Mouse (Mus musculus): ENCODE measurements at regions not wholly inside any gene's neighbourhood (a gene's known extent, or its start where the extent isn't known, plus 50 kb on each side); places are given as distances from the start of the nearest gene placed in this dataset.

- no peak for TF ChIP-seq CTCF (IDR thresholded peaks at IDR 0.05; ENCODE audit: low read depth)
- Histone ChIP-seq H3K4me3 (ENCODE audit: low read depth, low read length) (no peak overlapping the region), H3K27ac (ENCODE audit: low read depth, low read length) (no peak overlapping the region), H3K27me3 (replicated peaks; ENCODE audit: control insufficient read depth, insufficient read depth, low read length) (no peaks in the 10 kb centered on the region), H3K36me3 (ENCODE audit: control insufficient read depth, insufficient read depth) (no peaks in the 10 kb centered on the region), H3K4me2 (replicated peaks; ENCODE audit: low read depth) (no peak overlapping the region), H3K9me3 (ENCODE audit: control insufficient read depth) (no peaks in the 10 kb centered on the region), H3K4me1 (replicated peaks; ENCODE audit: control insufficient read depth, insufficient read depth, low read length) (no peaks in the 10 kb centered on the region), H3K9ac (ENCODE audit: low read depth, low read length) (no peak overlapping the region)
- 69% methylated on average over 1 of the region's 1 CpGs for WGBS
- no peak for ATAC-seq
Measured at GRCm38 (mm10) chr15:56024705-56025104, 1452.7 kb downstream of the Slc22a22 start.

- WGBS: 77% methylated on average over 5 of the region's 5 CpGs
- no peaks in the 10 kb centered on the region for H3K27me3 ChIP-seq (replicated peaks; ENCODE audit: control insufficient read depth, insufficient read depth, low read length)
- no peak overlapping the region for H3K4me2 ChIP-seq (replicated peaks; ENCODE audit: low read depth)
- H3K9ac ChIP-seq (ENCODE audit: low read depth, low read length): no peak overlapping the region
- H3K9me3 ChIP-seq (ENCODE audit: control insufficient read depth): no peaks in the 10 kb centered on the region
- TF ChIP-seq CTCF (IDR thresholded peaks at IDR 0.05; ENCODE audit: low read depth): no peak
- H3K4me1 ChIP-seq (replicated peaks; ENCODE audit: control insufficient read depth, insufficient read depth, low read length): no peaks in the 10 kb centered on the region
- H3K36me3 ChIP-seq (ENCODE audit: control insufficient read depth, insufficient read depth): no peaks in the 10 kb centered on the region
- H3K4me3 ChIP-seq (ENCODE audit: low read depth, low read length): no peak overlapping the region
- H3K27ac ChIP-seq (ENCODE audit: low read depth, low read length): no peak overlapping the region
- no peak for ATAC-seq
Measured at GRCm38 (mm10) chr15:56023862-56024484, 1453.5 kb downstream of the Slc22a22 start.

GRCm38 (mm10) chr15:56022315-56022714 lies 1455.1 kb downstream of the Slc22a22 start:
- Histone ChIP-seq H3K9me3 (ENCODE audit: control insufficient read depth) (no peaks in the 10 kb centered on the region), H3K36me3 (ENCODE audit: control insufficient read depth, insufficient read depth) (no peaks in the 10 kb centered on the region), H3K9ac (ENCODE audit: low read depth, low read length) (no peak overlapping the region), H3K4me2 (replicated peaks; ENCODE audit: low read depth) (no peak overlapping the region), H3K4me3 (ENCODE audit: low read depth, low read length) (no peak overlapping the region), H3K4me1 (replicated peaks; ENCODE audit: control insufficient read depth, insufficient read depth, low read length) (no peaks in the 10 kb centered on the region), H3K27me3 (replicated peaks; ENCODE audit: control insufficient read depth, insufficient read depth, low read length) (no peaks in the 10 kb centered on the region), H3K27ac (ENCODE audit: low read depth, low read length) (no peak overlapping the region)
- no peak for ATAC-seq
- 91% methylated on average over 4 of the region's 4 CpGs for WGBS
- no peak for TF ChIP-seq CTCF (IDR thresholded peaks at IDR 0.05; ENCODE audit: low read depth)

GRCm38 (mm10) chr15:56018141-56018540 lies 1459.3 kb downstream of the Slc22a22 start:
- no peaks in the 10 kb centered on the region for H3K36me3 ChIP-seq (ENCODE audit: control insufficient read depth, insufficient read depth)
- no peaks in the 10 kb centered on the region for H3K27me3 ChIP-seq (replicated peaks; ENCODE audit: control insufficient read depth, insufficient read depth, low read length)
- no peaks in the 10 kb centered on the region for H3K9me3 ChIP-seq (ENCODE audit: control insufficient read depth)
- no peak overlapping the region for H3K4me3 ChIP-seq (ENCODE audit: low read depth, low read length)
- 80% methylated on average over 1 of the region's 1 CpGs for WGBS
- no peak for ATAC-seq
- H3K9ac ChIP-seq (ENCODE audit: low read depth, low read length): no peak overlapping the region
- TF ChIP-seq CTCF (IDR thresholded peaks at IDR 0.05; ENCODE audit: low read depth): no peak
- no peaks in the 10 kb centered on the region for H3K4me1 ChIP-seq (replicated peaks; ENCODE audit: control insufficient read depth, insufficient read depth, low read length)
- H3K27ac ChIP-seq (ENCODE audit: low read depth, low read length): no peak overlapping the region
- no peak overlapping the region for H3K4me2 ChIP-seq (replicated peaks; ENCODE audit: low read depth)

GRCm38 (mm10) chr15:56017561-56017960 lies 1459.9 kb downstream of the Slc22a22 start:
- no peak overlapping the region for H3K27ac ChIP-seq (ENCODE audit: low read depth, low read length)
- WGBS: 93% methylated on average over 1 of the region's 1 CpGs
- H3K9me3 ChIP-seq (ENCODE audit: control insufficient read depth): no peaks in the 10 kb centered on the region
- no peak overlapping the region for H3K4me3 ChIP-seq (ENCODE audit: low read depth, low read length)
- H3K36me3 ChIP-seq (ENCODE audit: control insufficient read depth, insufficient read depth): no peaks in the 10 kb centered on the region
- no peak overlapping the region for H3K9ac ChIP-seq (ENCODE audit: low read depth, low read length)
- no peak for TF ChIP-seq CTCF (IDR thresholded peaks at IDR 0.05; ENCODE audit: low read depth)
- no peak overlapping the region for H3K4me2 ChIP-seq (replicated peaks; ENCODE audit: low read depth)
- no peaks in the 10 kb centered on the region for H3K27me3 ChIP-seq (replicated peaks; ENCODE audit: control insufficient read depth, insufficient read depth, low read length)
- no peak for ATAC-seq
- no peaks in the 10 kb centered on the region for H3K4me1 ChIP-seq (replicated peaks; ENCODE audit: control insufficient read depth, insufficient read depth, low read length)

GRCm38 (mm10) chr15:56016070-56016469 lies 1461.4 kb downstream of the Slc22a22 start:
- TF ChIP-seq CTCF (IDR thresholded peaks at IDR 0.05; ENCODE audit: low read depth): no peak
- no peak overlapping the region for H3K4me2 ChIP-seq (replicated peaks; ENCODE audit: low read depth)
- no peaks in the 10 kb centered on the region for H3K9me3 ChIP-seq (ENCODE audit: control insufficient read depth)
- no peaks in the 10 kb centered on the region for H3K27me3 ChIP-seq (replicated peaks; ENCODE audit: control insufficient read depth, insufficient read depth, low read length)
- 71% methylated on average over 1 of the region's 1 CpGs for WGBS
- no peaks in the 10 kb centered on the region for H3K4me1 ChIP-seq (replicated peaks; ENCODE audit: control insufficient read depth, insufficient read depth, low read length)
- ATAC-seq: no peak
- H3K9ac ChIP-seq (ENCODE audit: low read depth, low read length): no peak overlapping the region
- no peak overlapping the region for H3K27ac ChIP-seq (ENCODE audit: low read depth, low read length)
- no peaks in the 10 kb centered on the region for H3K36me3 ChIP-seq (ENCODE audit: control insufficient read depth, insufficient read depth)
- no peak overlapping the region for H3K4me3 ChIP-seq (ENCODE audit: low read depth, low read length)

Measured in intestine, postnatal 0 days (tissue).